In the genomic region with DNA sequence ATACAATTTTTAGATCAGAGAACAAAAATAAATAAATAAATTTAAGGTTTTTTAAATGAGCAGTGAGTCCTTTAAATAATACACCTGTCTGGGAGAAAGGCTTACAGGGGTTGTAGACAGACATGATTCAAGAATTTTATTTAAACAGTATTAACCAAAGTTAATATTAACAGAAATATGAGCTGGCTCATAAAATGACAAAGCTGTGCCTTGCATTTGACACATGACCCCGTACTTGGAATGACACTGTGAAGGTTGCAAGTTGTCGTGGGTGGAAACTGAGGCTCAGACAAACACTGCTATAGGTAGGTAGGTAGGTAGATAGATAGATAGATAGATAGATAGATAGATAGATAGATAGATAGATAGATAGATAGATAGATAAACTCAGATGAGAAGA, we compare ENCODE assay signal across 16 mouse cellular contexts.
"Had no signal": no experiment of that assay in that cellular context is flagged by ENCODE, and none has a peak within 500 bp of the region (broad histone marks: within the 10 kb centered on the region; RNA-seq: fewer than 3 reads in every experiment).

No protein-coding gene starts in this region.

- H3K4me1 ChIP-seq: stomach, embryonic 15.5 days had no signal

- H3K9ac ChIP-seq: neural tube, embryonic 13.5 days; neural tube, embryonic 15.5 days; stomach, embryonic 15.5 days had no signal

- H3K27me3 ChIP-seq: neural tube, embryonic 13.5 days; neural tube, embryonic 15.5 days; stomach, embryonic 15.5 days had no signal

- H3K9me3 ChIP-seq: neural tube, embryonic 13.5 days; neural tube, embryonic 15.5 days; stomach, embryonic 15.5 days had no signal

- H3K36me3 ChIP-seq: neural tube, embryonic 13.5 days; neural tube, embryonic 15.5 days; stomach, embryonic 15.5 days had no signal

- H3K4me3 ChIP-seq: neural tube, embryonic 13.5 days; neural tube, embryonic 15.5 days; stomach, embryonic 15.5 days had no signal

- H3K4me2 ChIP-seq: neural tube, embryonic 13.5 days; neural tube, embryonic 15.5 days; stomach, embryonic 15.5 days had no signal

- H3K27ac ChIP-seq: neural tube, embryonic 13.5 days; neural tube, embryonic 15.5 days; stomach, embryonic 15.5 days; stomach, postnatal 0 days had no signal

- DNase-seq: retina, postnatal 1 day; right cerebral cortex, adult 18-20 months; right cerebral cortex, postnatal 14 days; right cerebral cortex, postnatal 25 days; right cerebral cortex, postnatal 4 days; spleen, adult 18-20 months; thymus, adult 18-20 months; thymus, adult 2 months; thymus, postnatal 14 days; thymus, postnatal 25 days; thymus, postnatal 36 days; thymus, postnatal 4 days had no signal
